Mouse (Mus musculus): ENCODE results near the gene Gas2l1.

GRCm38 (mm10) chr11:5008867-5009266 lies 56.3 kb downstream of the Gas2l1 start:
- TF ChIP-seq CTCF (IDR thresholded peaks at IDR 0.05; ENCODE audit: borderline replicate concordance, insufficient read depth, low read depth, low read length) (no peak), POLR2A (IDR thresholded peaks at IDR 0.05; ENCODE audit: borderline replicate concordance, insufficient read depth, low read length) (no peak)
